Mouse (Mus musculus) G1E (cell line): ENCODE data around the gene Prl7c1.
"Not testable (repeated sequence)": the region's sequence is repeated elsewhere in the genome, so short reads cannot be mapped to it uniquely, and the experiment has no call there.

ENCODE experiments used
- CTCF ChIP-seq: IDR thresholded peaks from 2 replicates; pipeline ENCODE4 v1.5.1; 2012; ENCODE audit warnings: low read depth, low read length, inconsistent platforms, mixed read lengths
- GATA1 ChIP-seq: IDR thresholded peaks from 2 replicates; pipeline ENCODE4 v1.6.1; 2012; ENCODE audit warnings: borderline replicate concordance, low read length, inconsistent platforms, mixed read lengths
- GATA2 ChIP-seq: IDR thresholded peaks from 2 replicates; pipeline ENCODE4 v1.6.1; 2012; ENCODE audit warnings: low read depth, low read length, inconsistent platforms, borderline replicate concordance
- TAL1 ChIP-seq: conservative IDR thresholded peaks from 2 replicates; pipeline ENCODE4 v1.6.1; 2012; ENCODE audit warnings: low read depth, low read length, inconsistent platforms, mixed read lengths

- TF ChIP-seq CTCF, GATA1, TAL1, GATA2: not testable (repeated sequence)
These were observed 55.5 kb downstream of the Prl7c1 start for GRCm38 (mm10) chr13:27725057-27725456.
